Mouse (Mus musculus): ENCODE measurements around the gene Kcnj6.

Gene Kcnj6

DNA sequence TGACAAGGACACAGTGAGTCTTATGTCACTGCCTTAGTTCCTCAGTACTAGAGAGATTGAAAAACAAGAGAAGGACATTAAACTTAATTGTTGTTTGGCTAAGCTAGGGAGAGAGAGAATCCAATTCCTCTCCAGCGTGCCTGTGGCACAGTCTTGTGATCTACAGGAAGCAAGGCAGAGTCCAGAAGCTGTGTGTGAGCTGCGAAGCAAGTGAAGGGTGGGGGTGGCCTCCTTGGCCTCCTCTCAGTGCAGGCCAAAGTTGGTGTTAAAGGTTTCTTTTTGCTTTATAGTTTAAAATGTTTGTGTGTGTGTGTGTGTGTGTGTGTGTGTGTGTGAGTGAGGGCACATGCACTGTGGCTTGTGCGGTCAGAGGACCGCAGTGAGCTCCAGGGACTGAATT is 295.5 kb downstream of the Kcnj6 start:
- DNase-seq = no peak

DNA sequence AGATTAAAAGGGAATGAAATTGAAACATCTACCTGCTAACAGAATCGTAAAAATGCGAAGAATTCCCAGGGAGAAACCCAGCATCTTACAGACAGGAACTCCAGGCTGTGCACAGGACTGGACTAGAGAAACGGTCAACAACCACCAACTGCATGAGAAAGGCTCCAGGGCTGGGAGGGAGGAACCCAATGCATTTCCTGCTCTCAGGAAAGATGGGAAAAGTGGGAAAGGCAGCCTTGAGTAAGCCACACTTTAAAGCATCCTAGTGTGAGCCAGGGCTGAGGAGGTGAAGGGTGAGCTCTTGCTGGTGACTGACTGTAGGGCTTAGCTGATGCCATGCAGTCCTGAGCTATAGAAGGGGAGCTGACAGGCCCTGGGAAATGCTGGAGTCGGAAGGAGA is 296.4 kb downstream of the Kcnj6 start:
- no peak for DNase-seq
